Mouse (Mus musculus): ENCODE data around the gene Nceh1. TPM values are rescaled to one million over a fixed set of nuclear protein-coding genes. Genes with fewer than 3 reads are reported as not detected.

Gene Nceh1
- polyA plus RNA-seq, 1 experiment from 2014 or later, result 4.9 TPM

DNA sequence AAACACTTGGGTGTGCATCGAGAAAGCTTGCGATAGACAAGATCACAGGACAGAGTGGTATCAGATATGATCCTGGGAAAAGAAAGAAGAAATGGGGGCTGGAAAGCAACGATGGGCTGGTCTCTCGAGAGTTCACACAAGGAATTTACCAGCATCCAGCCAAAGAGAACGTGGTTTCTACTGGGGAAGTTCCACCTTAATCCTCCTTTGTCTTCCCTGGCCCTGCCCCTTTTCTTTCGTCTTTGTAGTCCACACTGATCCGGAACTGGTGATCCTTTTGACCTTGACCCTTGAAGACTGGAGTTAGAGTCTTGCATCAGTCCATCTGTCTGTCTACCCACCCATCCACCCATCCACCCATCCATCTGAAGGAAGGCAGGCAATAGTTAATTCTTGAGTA is 34.6 kb downstream of the Nceh1 start:
- DNase-seq (ENCODE audit: low spot score), result no peak
- 76% methylated on average over 7 of the region's 7 CpGs for WGBS
- Histone ChIP-seq H3K27ac (replicated peaks) (no peak overlapping the region), H3K27me3 (ENCODE audit: low read depth, poor library complexity, severe bottlenecking) (no peaks in the 10 kb centered on the region), H3K4me3 (no peak overlapping the region), H3K4me1 (no peaks in the 10 kb centered on the region), H3K9me3 (replicated peaks) (no peaks in the 10 kb centered on the region), H3K36me3 (no peaks in the 10 kb centered on the region)

DNA sequence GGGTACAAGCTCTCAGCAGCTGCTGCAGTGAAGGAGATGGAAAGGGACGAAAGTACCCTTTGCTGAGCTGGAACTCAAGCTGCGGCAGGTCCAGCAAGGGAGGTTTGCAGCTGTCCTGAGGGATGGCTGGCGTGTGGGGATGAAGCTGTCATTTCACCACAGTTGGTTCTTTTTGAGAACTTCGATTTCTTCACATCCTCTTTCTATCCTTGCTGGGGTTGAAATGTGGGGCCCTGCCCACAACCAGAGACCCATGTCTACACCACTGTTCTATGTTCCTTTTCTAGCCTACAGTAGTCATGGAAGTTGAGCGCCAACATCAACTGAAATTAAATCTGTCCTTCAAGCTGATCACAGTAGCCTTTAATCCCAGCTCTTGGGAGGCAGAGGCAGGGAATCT is 35.8 kb downstream of the Nceh1 start:
- 91% methylated on average over 5 of the region's 5 CpGs for WGBS
- Histone ChIP-seq H3K36me3 (no peaks in the 10 kb centered on the region), H3K27ac (replicated peaks) (no peak overlapping the region), H3K4me3 (no peak overlapping the region), H3K4me1 (no peaks in the 10 kb centered on the region), H3K9me3 (replicated peaks) (no peaks in the 10 kb centered on the region), H3K27me3 (ENCODE audit: low read depth, poor library complexity, severe bottlenecking) (no peaks in the 10 kb centered on the region)
- no peak for DNase-seq (ENCODE audit: low spot score)

DNA sequence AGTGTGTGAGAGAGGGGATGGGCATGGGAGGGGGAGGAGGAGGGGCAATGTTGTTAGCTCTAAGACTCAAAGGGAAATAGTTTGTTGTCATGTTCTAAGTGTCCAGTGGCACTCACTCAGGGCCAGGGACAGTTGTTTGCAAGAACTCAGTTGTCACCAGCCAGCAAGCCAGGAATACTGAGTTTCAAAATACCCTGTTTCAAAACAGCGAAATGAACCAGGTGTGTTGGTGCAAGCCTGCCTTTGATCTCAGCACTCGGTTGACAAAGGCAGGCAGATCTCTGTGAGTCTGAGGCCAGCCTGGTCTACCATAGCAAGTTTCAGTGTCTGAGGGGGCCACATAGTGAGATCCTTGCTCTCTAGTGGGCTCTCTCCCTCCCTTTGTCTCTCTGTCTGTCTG is 39.3 kb downstream of the Nceh1 start:
- 83% methylated on average over 2 of the region's 2 CpGs for WGBS

DNA sequence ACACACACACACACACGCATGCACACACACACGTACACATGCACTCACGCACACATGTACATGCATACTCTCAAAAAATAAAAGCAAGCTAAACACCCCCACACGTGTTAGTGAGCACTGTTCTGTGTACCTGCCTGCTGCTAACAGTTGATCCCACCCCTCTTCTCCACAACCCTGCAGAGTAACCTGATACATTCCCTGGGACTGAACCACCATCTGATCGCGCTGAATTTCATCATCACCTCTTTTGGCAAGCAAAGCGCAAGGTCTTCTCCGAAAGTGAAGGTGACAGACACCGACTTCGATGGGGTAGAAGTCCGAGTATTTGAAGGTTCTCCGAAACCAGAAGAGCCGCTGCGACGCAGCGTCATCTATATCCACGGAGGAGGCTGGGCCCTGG is 39.7 kb downstream of the Nceh1 start:
- Histone ChIP-seq H3K36me3 (no peaks in the 10 kb centered on the region), H3K9me3 (replicated peaks) (no peaks in the 10 kb centered on the region), H3K27ac (replicated peaks) (no peak overlapping the region), H3K4me1 (no peaks in the 10 kb centered on the region), H3K27me3 (ENCODE audit: low read depth, poor library complexity, severe bottlenecking) (no peaks in the 10 kb centered on the region), H3K4me3 (no peak overlapping the region)
- WGBS, result 88% methylated on average over 17 of the region's 17 CpGs
- DNase-seq (ENCODE audit: low spot score), result no peak

More for the DNA sequence above, 39.3 kb downstream of the Nceh1 start:
- no peaks in the 10 kb centered on the region for H3K9me3 ChIP-seq (replicated peaks)
- H3K4me1 ChIP-seq, result no peaks in the 10 kb centered on the region
- no peak for DNase-seq (ENCODE audit: low spot score)
- no peaks in the 10 kb centered on the region for H3K36me3 ChIP-seq
- no peak overlapping the region for H3K4me3 ChIP-seq
- H3K27me3 ChIP-seq (ENCODE audit: low read depth, poor library complexity, severe bottlenecking), result no peaks in the 10 kb centered on the region
- H3K27ac ChIP-seq (replicated peaks), result no peak overlapping the region

DNA sequence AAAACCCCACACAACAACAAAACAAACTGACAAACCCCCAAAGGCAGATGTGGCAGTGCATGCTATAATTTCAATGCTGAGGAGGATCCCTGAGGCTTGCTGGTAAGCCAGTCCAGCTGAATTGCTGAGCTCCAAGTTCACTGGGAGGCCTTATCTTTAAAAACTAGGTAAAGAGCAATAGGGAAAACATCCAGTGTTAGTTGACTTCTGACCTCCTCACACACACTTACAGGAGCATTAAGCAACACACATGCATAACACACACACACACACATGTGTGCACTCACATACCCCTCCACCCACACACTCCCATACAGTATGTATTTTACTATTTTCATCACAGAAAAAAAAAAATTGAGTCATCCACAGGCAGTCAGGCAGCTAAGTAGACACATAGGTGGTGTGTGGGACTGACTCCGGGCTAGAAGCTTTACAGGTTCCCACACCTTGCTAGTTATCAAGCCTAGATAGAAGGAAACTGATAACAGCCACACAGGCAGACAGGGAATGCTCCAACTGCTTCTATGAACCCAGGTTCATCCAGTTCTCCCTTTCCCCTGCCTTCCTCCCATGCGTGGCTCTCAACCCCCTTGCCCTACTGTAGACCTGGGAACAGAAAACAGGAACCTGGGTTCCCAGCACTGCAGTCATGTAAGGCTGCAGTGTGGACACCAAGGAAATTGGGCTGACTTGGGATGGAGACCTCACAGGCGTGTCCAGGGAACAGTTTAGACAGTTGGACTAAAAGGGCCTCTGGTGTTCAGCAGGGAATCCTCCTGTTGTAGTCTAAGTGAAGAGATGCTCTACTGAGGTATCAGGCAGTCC is 45.1 kb downstream of the Nceh1 start:
- Histone ChIP-seq H3K4me3 (no peak overlapping the region), H3K27ac (replicated peaks) (no peak overlapping the region), H3K9me3 (replicated peaks) (no peaks in the 10 kb centered on the region), H3K27me3 (ENCODE audit: low read depth, poor library complexity, severe bottlenecking) (no peaks in the 10 kb centered on the region), H3K36me3 (no peaks in the 10 kb centered on the region), H3K4me1 (0 out of 2 replicates have a peak, but pooled peaks cover 4% of the 10 kb centered on the region)
- 83% methylated on average over 3 of the region's 3 CpGs for WGBS
- DNase-seq (ENCODE audit: low spot score), result no peak

DNA sequence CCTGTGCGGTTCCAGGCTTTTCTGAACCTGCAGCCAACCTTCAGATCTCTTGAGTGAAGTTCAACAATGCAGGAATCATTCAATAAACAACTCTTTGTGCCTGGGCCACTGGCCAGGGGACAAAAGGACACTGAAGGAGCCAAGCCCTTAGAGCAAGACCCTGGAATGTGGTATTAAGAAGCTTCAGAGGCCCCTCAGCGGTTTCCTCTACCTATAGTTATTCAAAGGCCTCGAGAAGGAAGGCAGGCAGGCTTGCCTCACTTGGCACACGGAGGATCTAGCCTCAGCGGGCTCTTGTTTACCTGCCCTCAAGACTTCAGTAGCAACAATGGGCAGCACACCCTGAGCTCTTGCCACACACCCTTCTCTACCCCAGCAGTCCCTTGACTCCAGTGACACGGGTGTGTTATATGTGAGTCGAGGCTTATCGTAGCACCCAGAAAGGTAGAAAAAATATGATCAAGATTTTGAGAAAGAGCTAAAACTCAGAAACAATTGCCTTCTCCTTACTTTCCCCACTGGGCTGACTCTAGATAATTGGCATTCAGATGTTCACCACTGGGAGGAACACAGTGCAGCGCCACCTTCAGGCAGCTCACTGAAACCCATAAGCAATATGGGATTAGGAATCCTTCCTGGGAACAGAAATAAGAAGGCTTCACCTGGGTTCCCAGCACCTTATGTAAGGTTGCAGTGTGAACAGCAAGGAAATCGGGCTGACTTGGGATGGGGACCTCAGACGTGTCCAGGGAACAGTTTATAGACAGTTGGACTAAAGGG is 46.0 kb downstream of the Nceh1 start:
- H3K4me1 ChIP-seq, result 0 out of 2 replicates have a peak, but pooled peaks cover 4% of the 10 kb centered on the region
- H3K4me3 ChIP-seq, result no peak overlapping the region
- no peaks in the 10 kb centered on the region for H3K27me3 ChIP-seq (ENCODE audit: low read depth, poor library complexity, severe bottlenecking)
- no peak overlapping the region for H3K27ac ChIP-seq (replicated peaks)
- H3K9me3 ChIP-seq (replicated peaks), result no peaks in the 10 kb centered on the region
- DNase-seq (ENCODE audit: low spot score), result no peak
- H3K36me3 ChIP-seq, result no peaks in the 10 kb centered on the region
- 73% methylated on average over 11 of the region's 11 CpGs for WGBS

DNA sequence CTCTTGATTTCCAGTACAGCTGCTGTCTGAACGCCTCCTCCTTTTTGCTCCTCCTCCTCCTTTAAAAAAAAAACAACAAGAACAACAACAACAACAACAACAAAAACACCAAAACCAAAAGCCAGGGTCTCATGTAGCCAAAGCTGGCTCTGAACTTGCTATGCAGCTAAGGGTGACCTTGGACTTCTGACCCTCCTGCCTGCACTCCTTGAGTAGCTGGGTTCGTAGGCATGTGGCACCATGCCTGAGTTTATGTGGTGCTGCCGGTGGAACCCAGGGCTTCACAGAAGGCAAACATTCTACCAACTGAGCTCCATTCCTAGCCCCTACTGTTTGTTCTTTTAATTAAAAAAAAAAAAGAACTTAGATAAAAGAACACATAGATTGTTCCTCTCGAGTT is 50.6 kb downstream of the Nceh1 start:
- 0 out of 2 replicates have a peak, but pooled peaks cover 3% of the 10 kb centered on the region for H3K4me1 ChIP-seq
- no peak overlapping the region for H3K4me3 ChIP-seq
- H3K27ac ChIP-seq (replicated peaks), result no peak overlapping the region
- no peaks in the 10 kb centered on the region for H3K27me3 ChIP-seq (ENCODE audit: low read depth, poor library complexity, severe bottlenecking)
- no peaks in the 10 kb centered on the region for H3K9me3 ChIP-seq (replicated peaks)
- no peak for DNase-seq (ENCODE audit: low spot score)
- no peaks in the 10 kb centered on the region for H3K36me3 ChIP-seq
- 84% methylated on average over 4 of the region's 4 CpGs for WGBS

DNA sequence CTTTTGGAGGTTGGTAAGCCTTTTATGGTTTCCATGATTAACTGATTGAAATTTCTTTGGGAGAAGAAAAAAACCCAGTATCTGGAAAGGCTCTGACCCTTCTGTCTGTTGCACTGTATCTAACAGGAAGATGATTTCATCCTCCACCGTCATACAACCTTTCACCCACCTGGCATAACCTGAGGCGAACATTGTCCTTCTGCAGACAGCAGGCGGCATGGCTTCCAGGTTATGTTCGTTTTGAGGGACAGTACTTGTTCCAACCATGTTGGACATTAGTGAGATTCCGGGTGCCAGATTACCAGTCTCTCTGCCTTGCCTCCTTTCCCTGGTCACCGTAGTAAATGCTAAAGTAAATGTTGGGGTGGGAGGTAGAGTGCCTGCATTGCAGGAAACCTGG is 51.1 kb downstream of the Nceh1 start:
- no peaks in the 10 kb centered on the region for H3K4me1 ChIP-seq
- no peaks in the 10 kb centered on the region for H3K27me3 ChIP-seq (ENCODE audit: low read depth, poor library complexity, severe bottlenecking)
- WGBS, result 86% methylated on average over 6 of the region's 6 CpGs
- no peak overlapping the region for H3K4me3 ChIP-seq
- no peak for DNase-seq (ENCODE audit: low spot score)
- no peak overlapping the region for H3K27ac ChIP-seq (replicated peaks)
- no peaks in the 10 kb centered on the region for H3K9me3 ChIP-seq (replicated peaks)
- no peaks in the 10 kb centered on the region for H3K36me3 ChIP-seq

DNA sequence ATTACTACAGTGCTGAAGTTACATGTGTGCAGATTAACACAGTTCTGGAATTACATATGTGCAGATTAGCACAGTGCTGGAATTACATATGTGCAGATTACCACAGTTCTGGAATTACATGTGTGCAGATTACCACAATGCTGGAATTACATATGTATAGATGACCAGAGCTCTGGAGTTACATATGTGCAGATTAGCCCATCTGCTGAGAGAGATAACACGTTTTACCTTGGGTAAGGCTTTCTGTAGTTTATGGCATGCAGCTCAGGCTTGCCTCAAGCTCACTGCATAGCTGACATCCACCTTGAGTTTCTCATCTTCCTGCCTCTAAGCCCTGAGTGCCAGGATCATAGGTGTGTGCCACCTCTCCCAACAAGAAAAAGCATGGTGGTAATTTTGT is 52.2 kb downstream of the Nceh1 start:
- no peak overlapping the region for H3K4me3 ChIP-seq
- 73% methylated on average over 1 of the region's 1 CpGs for WGBS

DNA sequence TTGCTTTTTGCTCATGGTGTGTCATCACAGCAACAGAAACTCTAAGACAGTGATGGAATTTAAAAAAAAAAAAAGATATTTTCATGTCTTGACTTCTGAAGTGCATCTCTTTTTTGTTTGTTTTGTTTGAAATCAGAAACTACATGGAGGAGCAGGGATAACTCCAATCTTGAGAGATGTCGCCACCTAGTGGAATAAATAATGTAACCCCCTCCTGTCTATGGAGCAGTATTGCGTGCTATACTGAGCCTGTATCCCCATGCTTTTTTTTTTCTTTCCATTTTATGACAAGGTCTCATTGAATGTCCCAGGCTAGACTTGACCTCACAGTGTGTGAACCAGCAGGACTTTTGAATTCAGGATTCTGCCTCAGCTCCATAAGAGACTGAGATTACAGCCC is 54.5 kb downstream of the Nceh1 start:
- H3K36me3 ChIP-seq, result peaks cover 5% of the 10 kb centered on the region; the same call in 1 of the 2 replicates
- no peak for DNase-seq (ENCODE audit: low spot score)
- H3K4me1 ChIP-seq, result no peaks in the 10 kb centered on the region
- no peaks in the 10 kb centered on the region for H3K27me3 ChIP-seq (ENCODE audit: low read depth, poor library complexity, severe bottlenecking)
- no peaks in the 10 kb centered on the region for H3K9me3 ChIP-seq (replicated peaks)
- WGBS, result 16% methylated on average over 2 of the region's 2 CpGs
- no peak overlapping the region for H3K27ac ChIP-seq (replicated peaks)
- H3K4me3 ChIP-seq, result no peak overlapping the region

More for the DNA sequence above, 52.2 kb downstream of the Nceh1 start:
- Histone ChIP-seq H3K9me3 (replicated peaks) (no peaks in the 10 kb centered on the region), H3K27ac (replicated peaks) (no peak overlapping the region), H3K4me1 (no peaks in the 10 kb centered on the region), H3K27me3 (ENCODE audit: low read depth, poor library complexity, severe bottlenecking) (no peaks in the 10 kb centered on the region), H3K36me3 (no peaks in the 10 kb centered on the region)
- DNase-seq (ENCODE audit: low spot score), result no peak

DNA sequence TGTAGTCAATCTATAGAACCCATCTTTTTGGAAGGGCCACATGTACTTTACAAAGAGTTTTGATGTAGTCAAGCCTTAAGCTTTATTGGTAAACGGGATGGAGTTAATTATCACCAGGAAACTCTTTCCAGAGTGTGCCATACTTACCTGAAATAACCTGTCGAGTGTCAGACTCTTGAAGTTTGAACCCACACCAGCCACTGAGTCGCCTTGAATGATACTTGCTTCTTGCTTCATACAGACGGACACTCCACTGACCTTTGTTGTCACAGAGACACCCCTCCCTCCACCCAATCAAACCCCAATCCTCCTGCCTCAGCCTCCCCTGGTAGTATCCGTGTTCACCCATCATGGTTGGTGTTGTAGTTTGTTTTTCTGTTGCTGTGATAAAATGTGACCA is 55.8 kb downstream of the Nceh1 start:
- DNase-seq (ENCODE audit: low spot score), result no peak
- no peaks in the 10 kb centered on the region for H3K4me1 ChIP-seq
- H3K27ac ChIP-seq (replicated peaks), result no peak overlapping the region
- H3K9me3 ChIP-seq (replicated peaks), result no peaks in the 10 kb centered on the region
- H3K27me3 ChIP-seq (ENCODE audit: low read depth, poor library complexity, severe bottlenecking), result no peaks in the 10 kb centered on the region
- 85% methylated on average over 5 of the region's 5 CpGs for WGBS
- peaks cover 5% of the 10 kb centered on the region; the same call in 1 of the 2 replicates for H3K36me3 ChIP-seq
- H3K4me3 ChIP-seq, result no peak overlapping the region

DNA sequence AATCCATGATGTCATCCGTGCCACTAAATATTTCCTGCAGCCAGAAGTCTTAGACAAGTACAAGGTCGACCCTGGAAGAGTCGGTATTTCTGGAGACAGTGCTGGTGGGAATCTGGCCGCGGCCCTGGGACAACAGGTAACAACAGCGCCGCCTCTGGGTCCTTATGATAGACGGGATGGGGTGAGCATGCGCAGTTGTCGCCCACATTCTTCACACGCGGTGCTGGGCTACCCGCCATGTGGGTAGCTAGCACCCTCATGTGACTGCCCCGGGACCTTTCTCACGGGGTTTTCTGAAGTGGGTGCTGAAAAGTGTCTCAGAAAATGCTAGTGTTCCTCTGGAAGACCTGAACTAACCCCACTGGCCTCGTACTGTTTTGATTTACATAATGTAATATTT is 56.8 kb downstream of the Nceh1 start:
- no peaks in the 10 kb centered on the region for H3K9me3 ChIP-seq (replicated peaks)
- no peaks in the 10 kb centered on the region for H3K27me3 ChIP-seq (ENCODE audit: low read depth, poor library complexity, severe bottlenecking)
- H3K27ac ChIP-seq (replicated peaks), result no peak overlapping the region
- no peaks in the 10 kb centered on the region for H3K4me1 ChIP-seq
- 92% methylated on average over 16 of the region's 16 CpGs for WGBS
- peaks cover 5% of the 10 kb centered on the region; the same call in 1 of the 2 replicates for H3K36me3 ChIP-seq
- DNase-seq (ENCODE audit: low spot score), result no peak
- no peak overlapping the region for H3K4me3 ChIP-seq

DNA sequence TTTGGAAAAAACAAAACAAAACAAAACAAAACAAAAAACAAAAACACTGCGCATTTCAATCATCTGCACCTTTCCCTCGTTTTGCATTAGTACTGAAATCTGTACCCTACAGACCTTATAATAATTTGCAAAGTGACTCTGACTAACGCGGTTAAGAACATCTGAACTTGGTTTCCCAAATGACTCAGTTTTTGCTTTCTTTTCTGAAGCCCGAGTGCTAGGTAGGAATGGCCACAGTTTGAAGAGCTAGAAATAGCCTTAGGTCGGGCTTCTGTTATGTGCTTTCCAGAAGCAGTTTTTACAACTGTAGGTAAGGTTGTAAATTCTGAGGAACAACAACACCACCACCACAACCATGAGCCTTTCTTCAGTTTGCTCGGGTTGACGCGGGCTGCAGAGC is 59.1 kb downstream of the Nceh1 start:
- no peak overlapping the region for H3K4me3 ChIP-seq
- H3K4me1 ChIP-seq, result no peaks in the 10 kb centered on the region
- DNase-seq (ENCODE audit: low spot score), result no peak
- H3K9me3 ChIP-seq (replicated peaks), result no peaks in the 10 kb centered on the region
- H3K27me3 ChIP-seq (ENCODE audit: low read depth, poor library complexity, severe bottlenecking), result no peaks in the 10 kb centered on the region
- H3K36me3 ChIP-seq, result peaks cover 5% of the 10 kb centered on the region; the same call in 1 of the 2 replicates
- no peak overlapping the region for H3K27ac ChIP-seq (replicated peaks)
- 93% methylated on average over 9 of the region's 9 CpGs for WGBS

Data from midbrain, embryonic 10.5 days (tissue).